Mouse (Mus musculus) thymus, postnatal 0 days (tissue): Measurements from ENCODE around the gene 4933411K16Rik. TPM values are rescaled to one million over a fixed set of nuclear protein-coding genes. Genes with fewer than 3 reads are reported as not detected.

Experiments
- DNase-seq: peaks from one replicate; pipeline ENCODE4 v3.0.0-alpha.2; 2015; ENCODE audit warnings: low spot score
- polyA plus RNA-seq: library from polyadenylated mRNA; unstranded; fragments of >200 nt; fragmentation: Nextera tagmentation; extraction: Ambion mirVana; gene quantifications from 2 replicates; pipeline ENCODE4 v1.2.1, GENCODE M21; 2015

4933411K16Rik gene
- polyA plus RNA-seq, 1 experiment from 2014 or later: not detected

DNA sequence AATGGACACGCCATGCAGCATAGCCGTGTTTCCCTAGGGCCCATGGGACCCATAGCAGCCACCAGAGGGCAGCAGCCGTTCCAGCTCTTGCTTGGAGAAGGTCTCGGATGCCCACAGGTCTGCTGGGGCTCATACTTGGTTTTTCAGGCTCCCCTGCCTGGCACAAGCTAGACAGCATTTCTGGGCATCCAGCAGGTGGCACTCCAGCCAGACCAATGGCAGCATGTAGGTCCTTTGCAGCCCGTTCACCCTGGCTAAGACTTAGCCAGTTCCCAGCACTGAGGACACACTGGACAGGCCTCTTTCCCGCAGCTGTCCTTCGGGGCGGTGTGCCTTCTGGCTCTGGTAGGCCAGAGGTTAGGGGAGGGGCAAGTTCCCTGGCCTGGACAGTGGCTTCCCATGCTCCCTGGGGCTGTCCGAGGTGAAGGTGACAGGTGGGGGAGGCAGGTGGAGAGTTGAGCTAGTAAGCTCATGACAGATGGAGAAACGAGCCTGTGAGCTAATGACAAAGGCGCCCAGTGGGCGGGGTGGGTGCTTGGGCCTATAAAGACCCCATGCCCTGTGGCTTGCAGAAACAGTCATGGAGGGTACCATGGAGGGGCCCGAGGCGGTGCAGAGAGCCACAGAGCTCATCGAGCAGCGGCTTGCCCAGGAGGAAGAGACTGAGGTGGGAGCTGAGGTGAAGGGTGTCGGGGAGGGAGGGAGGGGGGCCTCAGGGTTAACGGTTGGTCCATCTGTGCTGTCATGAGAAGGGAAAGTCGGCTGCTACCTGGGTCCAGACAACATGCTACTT, 16.4 kb upstream of the 4933411K16Rik start, which contains the start of gene Ankrd2:
Gene Ankrd2 (plus strand): TSS at position 545 of the 793 bp plus-strand sequence.
- peak; percentile 73 for DNase-seq

DNA sequence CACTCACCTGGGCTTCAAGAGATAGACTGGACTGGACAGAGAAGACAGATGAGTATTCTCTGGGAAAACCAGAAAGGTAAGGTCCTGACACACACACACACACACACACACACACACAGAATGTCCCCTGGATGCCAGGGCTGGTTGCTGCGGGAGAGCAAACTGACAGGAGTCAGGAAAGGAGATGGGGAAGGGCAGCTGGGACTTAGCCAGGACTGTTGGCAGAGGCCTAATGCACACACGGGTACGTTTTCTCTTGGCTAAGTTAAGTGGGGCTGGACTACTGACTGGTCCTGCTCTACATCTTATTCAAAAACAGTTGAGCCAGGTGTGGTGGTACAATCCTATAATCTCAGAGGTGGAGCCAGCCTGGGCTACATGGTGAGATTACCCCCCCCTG, 15.7 kb upstream of the 4933411K16Rik start:
- no peak for DNase-seq

DNA sequence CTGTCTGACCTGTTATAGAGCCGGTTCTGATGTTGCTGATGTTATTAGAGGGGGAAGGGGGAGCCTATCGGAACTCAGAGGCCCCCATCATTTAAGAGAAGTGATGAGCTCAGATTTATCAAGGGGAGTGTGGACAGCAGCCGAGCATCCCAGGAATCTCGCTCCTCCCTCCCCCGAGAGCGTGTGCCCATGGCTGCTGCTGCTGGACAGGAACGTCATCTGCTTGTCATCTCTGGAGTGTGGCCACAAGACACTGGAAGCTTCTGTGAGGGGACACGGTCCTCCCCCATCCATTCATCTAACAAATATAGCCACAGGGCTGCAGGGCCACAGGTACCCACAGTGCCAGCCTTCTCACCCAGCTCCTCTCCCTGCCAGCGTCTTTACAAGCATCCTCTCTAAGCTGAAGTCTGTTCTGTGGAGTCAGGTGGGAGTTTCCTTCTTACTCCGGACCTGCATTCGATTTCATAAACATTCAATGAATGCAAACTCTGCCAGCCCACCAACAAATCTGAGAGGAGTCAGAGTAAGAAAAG, 14.8 kb upstream of the 4933411K16Rik start:
- DNase-seq: no peak

DNA sequence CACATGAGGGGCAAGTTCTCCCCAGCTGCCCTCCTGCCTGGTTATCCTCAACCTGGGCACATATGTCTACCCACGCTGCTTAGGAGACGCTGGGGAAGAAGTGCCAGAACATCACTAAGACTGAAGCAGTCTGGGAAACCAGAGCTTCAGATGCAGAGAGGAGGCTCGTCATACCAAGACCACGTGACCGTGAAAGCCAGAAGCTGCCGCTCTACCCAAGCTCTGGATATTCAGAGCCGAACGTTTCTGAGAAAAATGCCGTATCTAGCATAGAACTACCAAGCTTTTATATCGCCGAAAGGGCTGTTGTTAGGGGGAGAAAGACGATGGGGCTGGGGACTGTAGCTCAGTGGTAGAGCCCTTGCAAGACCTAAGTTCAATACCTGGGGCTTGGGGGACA, 13.7 kb upstream of the 4933411K16Rik start:
- no peak for DNase-seq

DNA sequence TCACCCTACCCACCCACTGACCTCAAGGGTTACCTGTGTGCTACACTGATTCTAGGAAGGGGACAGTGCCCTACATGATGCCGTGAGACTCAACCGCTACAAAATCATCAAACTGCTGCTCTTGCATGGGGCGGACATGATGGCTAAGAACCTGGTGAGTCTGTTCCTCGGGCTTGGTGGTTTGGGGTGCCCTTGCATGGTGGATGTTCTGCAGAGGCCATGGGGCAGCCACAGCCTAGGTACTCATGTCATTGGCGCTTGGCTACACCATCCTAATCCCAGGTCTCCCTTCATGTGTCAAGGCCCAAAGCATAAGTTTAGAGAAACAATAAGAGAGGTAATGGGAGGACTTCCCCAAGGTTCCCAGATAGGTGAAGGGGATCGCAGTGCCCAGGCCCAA, 8.1 kb upstream of the 4933411K16Rik start:
- no peak for DNase-seq

DNA sequence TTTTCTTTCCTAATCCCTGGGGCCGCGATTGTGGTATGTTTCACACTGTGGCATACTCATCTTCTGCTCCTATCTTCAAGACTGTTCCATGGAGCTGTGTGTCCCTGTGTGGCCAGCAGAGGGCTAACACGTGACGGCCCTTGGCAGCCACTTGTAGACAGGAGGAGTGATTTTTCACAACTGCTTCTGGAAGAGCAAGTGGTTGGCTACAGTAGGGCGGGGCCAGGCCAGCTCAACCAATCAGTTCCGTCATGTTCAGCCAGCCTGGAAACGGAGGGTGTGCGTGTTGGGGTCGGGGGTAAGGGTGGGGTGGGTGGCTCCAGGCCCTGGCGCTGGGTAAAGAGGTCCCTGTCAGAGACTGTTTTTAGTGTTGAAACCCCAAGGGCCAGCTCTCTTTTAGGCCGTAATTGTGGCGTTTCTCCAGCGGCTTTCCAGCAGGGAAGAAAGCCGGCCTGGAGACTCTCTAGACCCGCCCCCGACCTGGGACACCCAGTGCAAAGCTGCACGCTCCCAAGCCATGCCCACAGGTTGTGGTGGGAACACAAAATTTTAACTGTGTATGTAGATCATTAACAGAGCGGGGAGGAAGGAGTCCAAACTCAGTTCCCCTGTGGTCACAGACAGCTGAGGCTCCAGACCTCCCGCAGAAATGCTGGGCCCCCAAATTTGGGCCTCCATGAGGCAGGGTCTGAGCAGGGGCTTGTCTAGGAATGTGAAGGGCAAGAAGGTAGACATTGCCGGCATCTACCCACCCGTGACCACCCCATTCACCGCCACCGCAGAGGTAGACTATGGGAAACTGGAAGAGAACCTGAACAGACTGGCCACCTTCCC, 6.6 kb upstream of the 4933411K16Rik start, which contains the start of gene Hoga1:
Gene Hoga1 (plus strand): TSS at position 342 of the 834 bp plus-strand sequence.
- peak; percentile 87 for DNase-seq

DNA sequence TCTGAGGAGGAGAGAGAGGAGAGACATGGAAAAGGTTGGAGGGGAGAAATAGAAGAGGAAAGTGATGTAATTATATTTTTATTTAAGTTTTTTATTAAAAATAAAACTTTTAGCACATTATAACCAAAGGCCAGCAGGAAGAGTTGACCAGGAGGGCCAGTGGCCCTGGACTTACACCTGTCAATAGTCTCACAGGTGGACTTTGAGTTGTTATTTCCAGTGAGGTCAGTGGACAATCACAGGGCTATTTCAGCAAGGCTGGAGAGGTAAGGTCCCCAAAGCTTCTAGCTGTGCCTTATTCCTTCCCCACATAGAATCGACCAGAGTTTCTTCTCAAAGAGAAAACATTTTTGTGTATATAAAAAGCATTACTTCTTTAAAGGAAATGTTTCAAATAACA, 1.8 kb upstream of the 4933411K16Rik start:
- DNase-seq: no peak

DNA sequence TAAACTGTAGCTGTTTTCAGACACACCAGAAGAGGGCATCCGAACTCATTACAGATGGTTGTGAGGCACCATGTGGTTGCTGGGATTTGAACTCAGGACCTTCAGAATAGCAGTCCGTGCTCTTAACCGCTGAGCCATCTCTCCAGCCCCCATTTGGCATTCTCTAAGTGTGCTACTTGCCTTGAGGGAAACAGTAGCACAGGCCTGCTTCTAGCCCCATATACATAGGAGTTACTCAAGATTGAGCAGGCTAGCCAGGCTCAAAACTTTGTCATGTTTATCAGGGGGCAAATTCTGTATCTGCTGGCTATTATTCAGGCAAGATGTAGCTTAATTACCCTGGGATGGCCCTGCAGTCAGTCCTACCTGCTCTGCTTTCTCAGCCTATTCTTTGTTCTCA, 697 bp upstream of the 4933411K16Rik start:
- no peak for DNase-seq

DNA sequence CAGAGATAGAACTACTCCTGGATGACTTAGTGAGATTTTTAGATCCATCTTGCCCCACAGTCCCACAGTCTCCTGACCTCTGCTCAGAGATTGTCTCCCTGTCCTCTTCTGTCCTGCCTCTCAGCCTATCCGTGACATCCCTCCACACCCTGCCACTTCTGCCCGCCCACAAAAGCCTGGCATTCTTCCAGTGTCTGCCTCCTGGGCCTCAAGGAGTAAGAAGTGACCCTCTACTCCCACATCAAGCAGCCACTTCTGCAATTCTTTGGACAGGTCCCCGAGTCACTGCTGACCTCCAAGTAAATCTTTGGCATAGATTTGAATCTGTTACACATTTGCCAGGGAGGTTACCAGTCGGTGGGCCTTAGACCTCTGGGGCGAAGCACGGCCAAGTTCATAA, 2.2 kb downstream of the 4933411K16Rik start:
- DNase-seq: no peak

DNA sequence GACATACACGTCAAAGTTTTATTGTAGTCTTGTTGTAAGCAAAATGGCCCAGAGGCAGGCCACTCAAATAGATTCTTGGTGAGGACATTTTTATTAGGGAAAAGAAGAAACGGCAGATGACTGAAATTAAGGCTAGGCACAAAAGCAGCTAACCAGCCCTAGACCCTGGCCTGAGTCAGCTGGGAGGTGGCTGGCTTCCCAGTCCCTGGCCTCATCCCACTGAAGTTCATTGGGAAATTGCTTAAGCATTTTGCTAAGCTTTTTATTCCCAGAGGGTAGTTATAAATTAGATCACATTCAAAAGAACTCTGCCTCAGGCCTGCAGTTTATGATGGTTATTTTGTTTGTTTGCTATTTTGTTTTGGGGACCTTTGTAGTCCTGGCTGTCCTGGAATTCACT, 3.8 kb downstream of the 4933411K16Rik start:
- DNase-seq: no peak

DNA sequence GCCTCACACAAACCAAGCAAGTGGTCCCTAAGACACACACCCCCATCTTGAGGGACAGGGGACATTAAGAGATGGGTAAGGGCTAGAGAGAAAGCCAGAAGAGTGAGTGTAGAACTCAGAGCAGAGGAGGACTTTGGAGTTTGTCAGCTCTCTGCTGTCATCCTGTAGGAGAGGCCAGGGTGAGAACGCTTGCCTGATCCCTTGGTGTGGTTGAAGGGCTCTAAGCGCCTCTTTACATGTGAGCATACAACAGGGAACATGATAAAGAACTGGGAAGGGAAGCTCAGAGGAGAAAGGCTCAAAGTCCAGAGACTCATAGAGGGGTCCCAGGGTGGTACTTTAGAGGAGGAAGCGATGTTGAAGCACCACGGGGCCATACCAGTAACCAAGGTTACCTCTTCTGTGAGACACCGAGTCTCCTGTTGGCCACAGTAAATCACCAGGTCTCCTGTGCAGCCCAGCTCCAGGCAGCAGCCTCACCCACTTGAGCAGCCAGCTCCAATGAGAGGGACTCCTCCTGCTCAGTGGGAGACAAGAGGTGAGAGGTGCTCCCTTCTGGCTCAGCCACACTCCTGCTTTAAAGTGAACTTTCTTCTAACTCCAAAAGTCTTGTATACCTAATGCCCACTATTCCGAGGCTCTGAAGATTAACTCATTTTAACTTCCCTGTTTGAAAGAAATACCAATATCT, 4.8 kb downstream of the 4933411K16Rik start:
- no peak for DNase-seq

DNA sequence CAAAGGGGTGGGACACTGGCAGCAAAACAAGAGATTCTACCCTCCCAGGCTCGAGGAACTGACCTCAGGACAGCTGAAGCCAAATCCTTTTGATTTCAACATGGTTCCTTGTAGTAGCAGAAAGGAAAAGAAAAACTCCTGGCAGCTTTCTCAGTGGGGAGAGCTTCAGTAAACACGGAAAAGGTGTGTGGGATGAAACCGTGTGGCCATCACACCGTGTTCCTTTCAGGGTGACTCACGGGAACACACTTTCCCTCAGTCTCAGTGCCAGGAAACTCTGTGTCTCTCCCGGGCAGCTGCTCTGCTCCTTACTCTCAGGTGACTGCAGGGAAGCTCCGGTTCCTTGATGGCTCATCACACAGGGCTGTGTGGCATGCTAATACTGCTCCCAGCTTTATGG, 6.4 kb downstream of the 4933411K16Rik start:
- DNase-seq: no peak

DNA sequence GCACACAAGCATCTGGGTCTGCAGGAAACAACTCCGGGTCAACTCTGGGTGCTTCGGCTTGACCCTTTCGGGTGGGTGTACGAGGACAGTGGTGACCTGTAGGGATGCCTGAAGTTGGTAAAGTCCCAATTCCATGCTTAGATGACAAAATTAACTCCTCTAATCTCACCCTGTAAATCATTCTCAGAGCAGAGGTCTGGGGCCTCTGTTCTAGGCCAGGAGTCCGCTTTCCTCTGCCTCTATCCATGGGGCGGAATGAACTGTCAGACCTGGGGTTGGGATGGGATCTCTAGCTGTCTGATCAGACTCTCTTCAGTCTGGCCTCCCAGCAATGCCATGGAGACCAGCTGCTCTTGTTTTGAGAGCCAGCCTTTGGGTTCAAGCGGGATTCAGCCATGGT, 9.4 kb downstream of the 4933411K16Rik start:
- DNase-seq: no peak

DNA sequence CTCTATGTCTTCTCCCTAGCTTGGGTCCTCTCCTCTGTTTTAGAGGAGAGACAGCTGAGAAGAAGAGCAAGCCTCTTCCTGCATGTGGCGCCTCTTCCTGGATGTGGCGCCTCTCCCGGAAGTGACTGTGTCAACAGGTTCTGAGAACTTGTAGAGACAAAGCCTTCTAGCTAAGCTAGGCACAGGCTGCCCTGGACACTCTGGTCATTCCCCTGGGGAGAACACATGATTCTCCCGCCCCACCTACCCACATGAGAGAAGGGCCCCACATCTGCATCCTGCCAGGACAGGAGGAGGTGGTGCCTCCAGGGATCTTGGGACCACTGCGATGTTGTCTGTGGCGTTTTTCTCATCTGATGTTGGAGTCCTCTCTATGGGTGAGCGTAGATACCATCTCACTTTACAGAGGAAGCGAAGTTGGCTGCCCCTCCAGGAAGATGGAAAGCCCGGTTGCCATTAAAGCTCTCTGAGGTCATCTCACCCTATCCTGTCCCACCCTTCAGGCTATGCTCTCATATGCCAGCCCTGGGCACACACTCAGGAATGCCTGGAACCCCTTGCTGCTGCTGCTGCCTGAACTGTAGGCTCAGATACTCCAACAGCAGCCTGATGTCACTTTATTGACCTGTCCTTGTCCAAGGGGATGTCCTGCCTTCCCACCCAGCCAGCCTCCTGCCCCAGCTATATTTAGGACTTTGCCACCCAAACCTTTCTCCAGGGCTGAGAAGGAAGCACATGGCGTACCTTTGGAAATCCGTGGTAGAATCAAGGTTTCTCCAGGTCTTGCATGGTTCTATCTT, 16.6 kb downstream of the 4933411K16Rik start:
- DNase-seq: peak; percentile 23

DNA sequence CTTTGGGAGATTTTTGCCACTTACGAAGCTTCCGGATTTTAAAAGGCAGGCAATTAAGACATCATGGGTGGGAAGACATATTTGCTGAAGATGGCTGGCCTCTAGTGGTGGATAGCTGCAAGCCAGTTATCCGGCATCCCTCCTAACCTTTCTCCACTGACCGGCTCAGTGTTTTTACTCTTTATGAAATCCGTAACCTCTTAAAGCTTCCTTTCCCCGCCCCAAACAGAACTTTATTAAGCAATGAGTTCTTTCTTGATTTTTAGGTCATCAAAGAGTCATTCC, 17.1 kb downstream of the 4933411K16Rik start:
- DNase-seq: no peak

DNA sequence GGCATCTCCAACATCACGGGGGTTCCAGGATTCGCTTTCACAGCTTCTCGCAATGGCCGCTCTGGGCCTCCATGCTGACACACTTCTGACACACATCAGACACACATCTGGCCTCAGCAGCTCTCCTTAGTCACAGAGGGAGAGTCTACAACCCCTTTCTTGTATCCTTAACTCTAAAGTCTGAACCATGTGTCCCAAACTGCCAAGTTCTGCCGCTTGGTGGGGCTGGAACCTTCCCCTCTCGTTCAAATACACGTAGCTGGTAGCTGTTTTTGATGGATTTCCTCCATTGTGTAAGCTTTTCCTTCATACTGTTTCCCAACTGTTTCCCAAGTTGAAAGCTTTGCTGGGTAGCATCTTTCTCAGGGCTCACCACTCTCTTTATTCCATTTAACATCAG, 19.2 kb downstream of the 4933411K16Rik start:
- no peak for DNase-seq

DNA sequence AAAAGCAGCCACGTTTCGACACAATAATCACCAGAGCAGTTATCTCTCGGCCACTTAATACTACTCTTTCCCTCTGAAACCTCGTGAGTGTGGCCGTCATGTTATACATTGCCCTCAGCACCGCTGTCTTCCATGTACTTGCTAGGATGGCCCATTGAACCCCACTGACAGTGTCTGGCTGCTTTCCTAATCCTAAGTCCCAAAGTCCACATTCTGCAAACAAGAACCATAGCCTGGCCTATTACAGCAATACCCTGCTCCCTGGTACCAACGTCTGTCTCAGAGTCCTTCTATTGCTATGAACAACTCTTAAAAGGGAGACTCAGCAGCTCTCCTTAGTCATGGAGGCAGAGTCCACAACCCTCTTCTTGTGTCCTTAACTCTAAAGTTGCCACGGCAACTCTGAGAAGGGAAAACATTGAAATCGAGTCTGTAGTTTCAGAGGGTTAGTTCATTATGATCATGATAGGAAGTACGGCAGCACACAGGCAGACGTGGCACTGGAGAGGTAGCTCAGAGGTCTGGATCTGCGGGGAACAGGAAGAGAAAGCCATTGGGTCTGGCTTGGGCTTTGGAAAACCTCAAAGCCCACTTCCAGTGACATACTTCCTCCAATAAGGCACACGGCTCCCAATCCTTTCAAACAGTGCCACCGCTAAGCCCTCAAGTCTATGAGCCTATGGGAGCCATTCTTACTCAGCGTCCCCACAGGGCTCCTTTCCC, 20.0 kb downstream of the 4933411K16Rik start:
- DNase-seq: no peak

DNA sequence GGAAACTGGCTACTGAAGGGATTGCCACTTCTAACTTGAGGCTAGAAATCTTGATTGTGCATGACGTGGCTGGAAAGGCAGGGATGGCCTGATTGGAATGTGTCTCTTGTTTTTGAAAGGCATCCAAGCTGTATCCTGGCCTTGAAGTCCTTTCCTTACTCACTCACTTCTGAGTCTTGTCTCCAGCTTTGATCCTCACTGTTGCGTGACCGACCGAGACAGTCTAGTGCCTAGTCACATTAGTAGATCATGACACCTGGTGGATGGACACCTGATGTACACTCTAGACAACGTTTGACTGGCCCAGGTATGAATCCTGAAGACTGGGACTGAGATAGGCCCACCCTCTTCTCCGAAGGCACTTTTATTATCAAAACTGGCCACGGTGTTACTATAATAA, 20.8 kb downstream of the 4933411K16Rik start:
- no peak for DNase-seq

DNA sequence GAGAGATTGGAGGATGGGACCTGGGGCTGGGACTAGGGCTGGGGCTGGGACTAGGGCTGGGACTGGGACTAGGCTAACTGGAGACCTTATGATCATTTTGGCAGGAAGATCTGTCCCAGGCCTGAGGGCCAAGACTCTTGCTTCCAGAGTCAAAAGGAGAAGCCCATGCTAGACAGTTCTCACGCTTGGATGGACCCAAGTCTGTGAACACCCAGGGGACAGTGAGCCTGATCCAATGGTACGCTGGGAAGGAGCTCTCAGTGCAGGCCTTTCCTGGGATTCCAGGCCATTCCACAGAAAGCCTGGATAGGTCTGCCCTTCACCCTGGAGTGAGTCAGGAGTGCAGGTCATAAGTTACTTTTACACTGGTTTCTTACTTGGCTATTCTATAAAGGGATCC, 23.0 kb downstream of the 4933411K16Rik start:
- no peak for DNase-seq

DNA sequence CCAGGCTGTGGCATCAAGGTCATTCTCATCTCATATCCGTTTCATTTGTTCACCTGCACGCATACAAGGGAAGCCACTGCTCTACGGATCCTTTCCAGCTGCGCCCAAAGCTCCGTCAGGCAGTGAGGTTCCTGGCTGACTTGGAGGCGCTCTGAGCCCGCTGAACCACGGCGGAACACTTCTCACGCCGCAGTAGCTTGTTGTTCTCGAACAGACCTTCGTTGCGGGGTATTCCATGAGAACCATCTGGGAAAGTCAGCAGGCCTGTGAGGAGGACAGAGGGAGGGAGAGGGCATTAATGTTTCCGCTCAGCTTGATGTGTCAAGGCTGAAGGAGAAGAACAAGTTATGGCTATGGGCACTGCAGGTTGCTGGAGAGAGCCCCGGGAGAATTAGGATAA, 23.9 kb downstream of the 4933411K16Rik start:
- DNase-seq: no peak
